Mouse (Mus musculus): Measurements from ENCODE around the gene Rtn3.

DNA sequence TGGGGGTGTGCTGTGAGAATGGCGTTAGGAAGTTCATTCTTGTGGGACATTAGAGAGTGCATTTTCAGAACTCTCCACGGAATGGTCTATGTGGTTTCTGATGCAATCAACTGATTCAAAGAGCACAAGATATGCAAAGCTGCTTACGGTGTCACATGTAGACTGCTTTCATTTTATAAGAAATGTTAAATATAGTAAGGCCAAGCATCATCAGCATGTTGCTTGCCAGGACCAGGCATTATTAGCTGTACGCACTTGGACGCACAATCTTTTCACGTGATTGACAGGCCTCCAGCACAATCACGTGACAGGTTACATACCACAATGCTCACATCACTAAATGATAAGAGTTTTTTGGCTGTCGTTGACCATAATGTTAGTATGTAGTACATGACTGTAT lies 4.6 kb upstream of the Rtn3 start:
- no peak for TF ChIP-seq TAL1 (IDR thresholded peaks at IDR 0.05; ENCODE audit: low read length)
- no peak for TF ChIP-seq GATA1 (IDR thresholded peaks at IDR 0.05; ENCODE audit: low read length)
